Mouse (Mus musculus) liver, embryonic 14.5 days (tissue): Measurements from ENCODE around the gene Me3.

Source experiments
- CTCF ChIP-seq: IDR thresholded peaks from 2 replicates; pipeline ENCODE4 v1.5.1; 2016; ENCODE audit warnings: antibody characterized with exemption, low read depth, control low read depth
- EP300 ChIP-seq: IDR thresholded peaks from 2 replicates; pipeline ENCODE4 v1.6.1; 2016; ENCODE audit warnings: antibody characterized with exemption, low read depth

- no peak for TF ChIP-seq CTCF
- TF ChIP-seq EP300 = no peak
These were observed 177.2 kb downstream of the Me3 start for GRCm38 (mm10) chr7:89809400-89809799.
